Mouse (Mus musculus) MEL (cell line): Measurements from ENCODE around the gene Mapt. TPM values are rescaled to one million over a fixed set of nuclear protein-coding genes. Genes with fewer than 3 reads are reported as not detected.

Experiments
- DNase-seq: peaks from one replicate; pipeline ENCODE4 v3.0.0; 2011; ENCODE audit warnings: low read depth, low spot score
- H3K27ac ChIP-seq: 2 replicates; pipeline ENCODE4 v1.5.1; 2012; ENCODE audit warnings: low read depth, mild to moderate bottlenecking, control low read depth, low read length, moderate library complexity; ENCODE audit not compliant: control insufficient read depth
- H3K27me3 ChIP-seq, 2 experiments: fragments of 150-350 bp in 1 of 2; sonication (generic) in 1 of 2; 2 replicates each; pipeline ENCODE4 v1.6.1; 2012; ENCODE audit warnings: low read length in 2 of 2, mild to moderate bottlenecking in 2 of 2, improper control_type of control experiment in 1 of 2, moderate library complexity in 1 of 2; ENCODE audit not compliant: insufficient read depth in 2 of 2, control insufficient read depth in 1 of 2
- H3K36me3 ChIP-seq, 2 experiments: 2 replicates each; pipeline ENCODE4 v1.6.1; 2012 to 2014; ENCODE audit warnings: low read length in 2 of 2, improper control_type of control experiment in 1 of 2, inconsistent platforms in 1 of 2, mild to moderate bottlenecking in 1 of 2; ENCODE audit not compliant: insufficient read depth in 2 of 2, control insufficient read depth in 1 of 2
- H3K4me1 ChIP-seq, 2 experiments: fragments of 150-350 bp in 1 of 2; sonication (generic) in 1 of 2; 2 replicates each; pipeline ENCODE4 v1.6.1; 2012; ENCODE audit warnings: low read length in 2 of 2, improper control_type of control experiment in 1 of 2, mild to moderate bottlenecking in 1 of 2; ENCODE audit not compliant: insufficient read depth in 2 of 2, control insufficient read depth in 1 of 2
- H3K4me3 ChIP-seq, 2 experiments: fragments of 150-350 bp in 1 of 2; sonication (generic) in 1 of 2; 2 replicates each; pipeline ENCODE4 v1.5.1; 2012; ENCODE audit warnings: low read depth in 2 of 2, low read length in 2 of 2, mild to moderate bottlenecking in 2 of 2, moderate library complexity in 2 of 2, control low read depth in 1 of 2, improper control_type of control experiment in 1 of 2; ENCODE audit not compliant: control insufficient read depth in 1 of 2, insufficient read depth in 1 of 2
- H3K79me2 ChIP-seq: 2 replicates; pipeline ENCODE4 v1.6.1; 2012; ENCODE audit warnings: mild to moderate bottlenecking, low read length, moderate library complexity; ENCODE audit not compliant: control insufficient read depth, poor library complexity, insufficient read depth
- H3K9ac ChIP-seq: 2 replicates; pipeline ENCODE4 v1.6.1; 2012; ENCODE audit warnings: low read depth, mild to moderate bottlenecking, control low read depth, low read length, moderate library complexity; ENCODE audit not compliant: control insufficient read depth, poor library complexity, severe bottlenecking
- H3K9me3 ChIP-seq: fragments of 150-350 bp; sonication (generic); replicated peaks from 2 replicates; pipeline ENCODE4 v1.6.1; 2012; ENCODE audit warnings: mild to moderate bottlenecking, low read length, improper control_type of control experiment, moderate library complexity; ENCODE audit not compliant: insufficient read depth
- BHLHE40 ChIP-seq: IDR thresholded peaks from 2 replicates; pipeline ENCODE4 v1.6.1; 2012; ENCODE audit warnings: low read depth, mild to moderate bottlenecking, inconsistent platforms, low read length, improper control_type of control experiment, borderline replicate concordance
- CHD2 ChIP-seq: IDR thresholded peaks from 2 replicates; pipeline ENCODE4 v1.6.1; 2011; ENCODE audit warnings: low read length, improper control_type of control experiment
- CTCF ChIP-seq, 3 experiments: IDR thresholded peaks in 2 of 3; conservative IDR thresholded peaks in 1 of 3; 2 replicates each; pipeline ENCODE4 v1.5.1; 2011 to 2012; ENCODE audit warnings: low read length in 3 of 3, low read depth in 2 of 3, mild to moderate bottlenecking in 2 of 3, improper control_type of control experiment in 1 of 3, inconsistent platforms in 1 of 3, mixed read lengths in 1 of 3, moderate library complexity in 1 of 3; ENCODE audit not compliant: control insufficient read depth in 1 of 3, insufficient read depth in 1 of 3, poor library complexity in 1 of 3, severe bottlenecking in 1 of 3
- E2F4 ChIP-seq: IDR thresholded peaks from 2 replicates; pipeline ENCODE4 v1.6.1; 2011; ENCODE audit warnings: low read depth, low read length, improper control_type of control experiment, borderline replicate concordance
- ELF1 ChIP-seq: IDR thresholded peaks from 2 replicates; pipeline ENCODE4 v1.6.1; 2014; ENCODE audit warnings: low read depth, mild to moderate bottlenecking, inconsistent platforms, low read length, improper control_type of control experiment, moderate library complexity
- GATA1 ChIP-seq: IDR thresholded peaks from 2 replicates; pipeline ENCODE4 v1.6.1; 2011; ENCODE audit warnings: low read depth, low read length, improper control_type of control experiment
- KAT2A ChIP-seq: conservative IDR thresholded peaks from 2 replicates; pipeline ENCODE4 v1.6.1; 2012; ENCODE audit warnings: low read depth, low read length, improper control_type of control experiment, inconsistent platforms
- MYB ChIP-seq: IDR thresholded peaks from 2 replicates; pipeline ENCODE4 v1.6.1; 2011; ENCODE audit warnings: mild to moderate bottlenecking, low read depth, low read length, improper control_type of control experiment
- MYC ChIP-seq: IDR thresholded peaks from 2 replicates; pipeline ENCODE4 v1.6.1; 2011; ENCODE audit warnings: low read depth, mild to moderate bottlenecking, low read length, improper control_type of control experiment, moderate library complexity
- NRF1 ChIP-seq: IDR thresholded peaks from 2 replicates; pipeline ENCODE4 v1.6.1; 2014; ENCODE audit warnings: low read depth, mild to moderate bottlenecking, inconsistent platforms, low read length, improper control_type of control experiment, moderate library complexity; ENCODE audit not compliant: poor library complexity, insufficient read depth, severe bottlenecking
- POLR2A ChIP-seq, 2 experiments: IDR thresholded peaks; 2 replicates each; pipeline ENCODE4 v1.6.1; 2011 to 2012; ENCODE audit warnings: low read length in 2 of 2, mild to moderate bottlenecking in 2 of 2, control low read depth in 1 of 2, improper control_type of control experiment in 1 of 2, low read depth in 1 of 2, moderate library complexity in 1 of 2; ENCODE audit not compliant: control insufficient read depth in 1 of 2, insufficient read depth in 1 of 2, poor library complexity in 1 of 2
- POLR2AphosphoS2 ChIP-seq: IDR thresholded peaks from 2 replicates; pipeline ENCODE4 v1.6.1; 2011; ENCODE audit warnings: low read length, improper control_type of control experiment
- POLR2AphosphoS5 ChIP-seq: IDR thresholded peaks from 2 replicates; pipeline ENCODE4 v1.6.1; 2012; ENCODE audit warnings: low read depth, borderline replicate concordance, mild to moderate bottlenecking, inconsistent platforms, low read length, moderate library complexity, mixed read lengths
- SMC3 ChIP-seq: IDR thresholded peaks from 2 replicates; pipeline ENCODE4 v1.6.1; 2011; ENCODE audit warnings: low read depth, low read length, improper control_type of control experiment
- TAL1 ChIP-seq: IDR thresholded peaks from 2 replicates; pipeline ENCODE4 v1.6.1; 2012; ENCODE audit warnings: mild to moderate bottlenecking, inconsistent platforms, low read length, moderate library complexity, mixed read lengths
- TBP ChIP-seq: IDR thresholded peaks from 2 replicates; pipeline ENCODE4 v1.8.0; 2011; ENCODE audit warnings: low read depth, low read length, improper control_type of control experiment
- UBTF ChIP-seq: IDR thresholded peaks from 2 replicates; pipeline ENCODE4 v1.6.1; 2012; ENCODE audit warnings: low read depth, mild to moderate bottlenecking, inconsistent platforms, low read length, improper control_type of control experiment, moderate library complexity, borderline replicate concordance; ENCODE audit not compliant: insufficient read depth
- USF2 ChIP-seq, 2 experiments: IDR thresholded peaks; 2 replicates each; pipeline ENCODE4 v1.6.1; 2011 to 2012; ENCODE audit warnings: improper control_type of control experiment in 2 of 2, low read length in 2 of 2, borderline replicate concordance in 1 of 2, inconsistent platforms in 1 of 2, low read depth in 1 of 2, mild to moderate bottlenecking in 1 of 2; ENCODE audit not compliant: insufficient read depth in 1 of 2
- ZKSCAN1 ChIP-seq: IDR thresholded peaks from 2 replicates; pipeline ENCODE4 v1.6.1; 2012; ENCODE audit warnings: low read depth, mild to moderate bottlenecking, inconsistent platforms, low read length, improper control_type of control experiment, moderate library complexity
- ZMIZ1 ChIP-seq: IDR thresholded peaks from 2 replicates; pipeline ENCODE4 v1.6.1; 2012; ENCODE audit warnings: low read depth, mild to moderate bottlenecking, inconsistent platforms, low read length, improper control_type of control experiment, moderate library complexity
- ZNF384 ChIP-seq: IDR thresholded peaks from 2 replicates; pipeline ENCODE4 v1.6.1; 2012; ENCODE audit warnings: low read depth, mild to moderate bottlenecking, inconsistent platforms, low read length, improper control_type of control experiment
- polyA plus RNA-seq, 2 experiments: library from polyadenylated mRNA; stranded (reverse) in 1 of 2; unstranded in 1 of 2; fragments of >175 nt in 1 of 2; fragments of >200 nt in 1 of 2; gene quantifications; 2 replicates each; pipeline versions ENCODE4 v1.2.1 to v1.2.4; 2012; ENCODE audit warnings: low replicate concordance in 2 of 2, low read depth in 1 of 2; ENCODE audit not compliant: insufficient read length in 2 of 2, insufficient read depth in 1 of 2, missing spikeins in 1 of 2
- total RNA-seq: library from RNA; depleted of rRNA; stranded (reverse); fragments of 300-350 nt; gene quantifications from 2 replicates; pipeline ENCODE4 v1.2.3, GENCODE M21; 2012

The Mapt gene
- total and polyA plus RNA-seq, 3 experiments, result 0.89 to 1.7 TPM; not detected in 1

DNA sequence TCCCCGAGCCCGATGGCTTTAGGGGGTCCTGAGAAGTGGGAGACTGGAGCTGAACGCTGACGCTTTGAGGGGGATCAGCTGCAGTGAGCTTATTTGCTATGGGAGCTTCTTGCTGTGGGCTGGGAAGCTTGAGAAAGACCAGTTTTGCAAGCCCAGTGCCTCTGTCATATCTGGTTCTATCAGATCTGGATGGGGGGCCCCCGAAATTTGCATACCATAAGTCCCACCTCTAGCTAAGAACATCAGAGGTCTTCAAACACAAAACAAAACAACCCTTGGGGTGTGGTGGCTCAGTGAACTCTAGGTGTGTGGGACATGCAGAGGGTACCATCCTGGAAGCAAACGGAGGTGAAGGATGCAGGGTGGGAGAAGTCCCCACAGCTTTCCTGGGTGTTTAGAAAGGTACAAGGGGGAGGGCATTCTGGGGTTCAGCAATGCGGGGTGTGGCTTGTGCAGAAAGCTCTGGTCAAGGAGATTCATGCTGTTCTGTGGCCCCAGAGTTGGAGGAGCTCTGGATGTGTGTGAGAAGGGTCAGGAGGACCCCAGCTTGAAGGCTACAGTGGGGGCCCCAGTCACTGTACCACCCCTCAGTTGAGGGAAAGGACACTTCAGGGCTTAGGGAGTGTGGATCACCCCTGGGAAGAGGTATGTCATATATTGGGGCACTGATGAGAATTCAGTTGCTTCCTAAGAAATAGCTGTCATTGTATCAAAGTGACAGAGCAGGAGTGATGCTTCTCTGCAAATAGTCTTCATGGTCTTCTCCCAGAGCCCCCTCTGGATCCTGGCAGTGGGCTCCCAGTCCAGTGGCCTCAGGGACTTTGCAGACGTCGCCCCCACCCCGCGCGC is 78.4 kb downstream of the Mapt start (continued):
- TF ChIP-seq TBP (peak; percentile 94), MYB (no peak), UBTF (no peak), ZMIZ1 (peak; percentile 97), CHD2 (no peak), USF2 (IDR thresholded peaks at IDR 0.05; ENCODE audit: borderline replicate concordance in 1 of 2, insufficient read depth in 1 of 2, low read depth in 1 of 2, low read length in 2 of 2) (no peak), SMC3 (no peak), KAT2A (no peak), CTCF (IDR thresholded peaks at IDR 0.05 in 2 of 3, conservative IDR thresholded peaks at IDR 0.05 in 1 of 3; ENCODE audit: control insufficient read depth in 1 of 3, insufficient read depth in 1 of 3, low read depth in 2 of 3, low read length in 3 of 3, poor library complexity in 1 of 3, severe bottlenecking in 1 of 3) (no peak), TAL1 (no peak), ELF1 (no peak), ZNF384 (no peak), POLR2AphosphoS5 (no peak), POLR2AphosphoS2 (peak; percentile 51), GATA1 (no peak), BHLHE40 (no peak), MYC (no peak), E2F4 (no peak), ZKSCAN1 (no peak), NRF1 (no peak)

DNA sequence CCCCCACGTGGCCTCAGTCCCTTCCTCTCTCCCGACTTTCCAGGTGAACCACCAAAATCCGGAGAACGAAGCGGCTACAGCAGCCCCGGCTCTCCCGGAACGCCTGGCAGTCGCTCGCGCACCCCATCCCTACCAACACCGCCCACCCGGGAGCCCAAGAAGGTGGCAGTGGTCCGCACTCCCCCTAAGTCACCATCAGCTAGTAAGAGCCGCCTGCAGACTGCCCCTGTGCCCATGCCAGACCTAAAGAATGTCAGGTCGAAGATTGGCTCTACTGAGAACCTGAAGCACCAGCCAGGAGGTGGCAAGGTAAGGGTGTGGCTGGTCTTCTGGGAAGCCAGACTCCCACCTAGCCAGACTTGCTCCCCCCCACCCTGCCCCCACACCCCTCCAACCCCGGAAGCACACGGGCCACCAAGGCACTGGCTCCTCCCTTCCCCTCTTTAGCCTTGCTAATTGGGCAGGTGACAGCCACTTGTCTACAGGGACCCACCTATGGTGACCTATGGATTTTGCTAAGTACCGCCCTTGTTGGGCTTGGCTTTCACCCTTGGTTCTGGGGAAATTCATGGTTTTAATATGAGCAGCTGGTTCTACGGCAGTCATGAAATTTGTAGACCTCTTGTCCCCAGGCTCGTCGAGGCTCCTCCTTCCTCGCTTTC is 79.2 kb downstream of the Mapt start:
- peaks cover 0 to 7% of the 10 kb centered on the region in 2 experiments; a peak in 2 of 4 replicates for H3K36me3 ChIP-seq
- H3K9me3 ChIP-seq, result no peaks in the 10 kb centered on the region
- no peaks in the 10 kb centered on the region for H3K79me2 ChIP-seq
- H3K27ac ChIP-seq, result no peak overlapping the region
- peak; percentile 36 for DNase-seq
- H3K27me3 ChIP-seq, result no peaks in the 10 kb centered on the region
- H3K9ac ChIP-seq, result no peak overlapping the region
- H3K4me3 ChIP-seq, result no peak overlapping the region
- H3K4me1 ChIP-seq, result peaks cover 3 to 20% of the 10 kb centered on the region in 2 experiments; a peak in 3 of 4 replicates
- TF ChIP-seq POLR2AphosphoS2, result no peak
- TF ChIP-seq POLR2A (IDR thresholded peaks at IDR 0.05; ENCODE audit: control insufficient read depth in 1 of 2, insufficient read depth in 1 of 2, low read depth in 1 of 2, low read length in 2 of 2, poor library complexity in 1 of 2), result no peak
- TF ChIP-seq TAL1, result no peak
- no peak for TF ChIP-seq ZMIZ1
